Comparison of ENCODE assay signal across 16 mouse cellular contexts in the genomic region with DNA sequence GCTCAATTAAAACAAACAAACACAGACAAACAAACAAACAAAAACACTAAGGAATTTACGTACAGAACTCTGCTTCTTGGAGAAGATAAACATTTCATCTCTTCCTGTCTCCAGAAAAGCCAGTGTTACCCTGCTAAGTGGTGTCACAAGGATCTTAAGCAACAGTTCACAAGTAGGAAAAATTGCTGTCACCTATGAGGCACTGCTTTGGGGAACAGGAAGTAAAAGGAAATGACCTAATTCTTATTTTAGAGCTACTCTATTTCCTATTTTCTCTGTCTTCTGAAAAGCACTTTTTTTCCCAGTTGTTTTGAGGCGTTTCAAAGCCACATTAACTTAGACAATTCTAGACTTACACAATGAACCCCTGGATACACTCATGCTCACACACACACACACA. TPM values are rescaled to one million over a fixed set of nuclear protein-coding genes. Genes with fewer than 3 reads are reported as not detected.
A peak's percentile ranks its signal among the peaks of the same experiment; 100 is the strongest.
DNase-seq lines count a peak whose midpoint lies in the region; ATAC-seq and TF ChIP-seq lines count a peak whose summit lies in the region.
"Had no signal": no experiment of that assay in that cellular context is flagged by ENCODE, and none has a peak within 500 bp of the region (broad histone marks: within the 10 kb centered on the region; RNA-seq: fewer than 3 reads in every experiment).

No protein-coding gene starts in this region.

- intact Hi-C loops in heart, postnatal 10 days (cut with DNase I): no loop called here

- no peak for ATAC-seq in heart, embryonic 12.5 days (ENCODE audit: insufficient number of reproducible peaks, low FRiP score)
- ATAC-seq in lung, postnatal 0 days: no peak
- ATAC-seq in common myeloid progenitor, adult 5-6 weeks (replicated peaks; ENCODE audit: low read depth, poor library complexity, severe bottlenecking): peak; percentile 50
- no peak for ATAC-seq in midbrain, embryonic 11.5 days (ENCODE audit: low FRiP score)
- ATAC-seq: intestine, embryonic 16.5 days had no signal

- no peak for TF ChIP-seq CTCF in lung, postnatal 0 days (IDR thresholded peaks at IDR 0.05)
- TF ChIP-seq CTCF in small intestine, adult 2 months (IDR thresholded peaks at IDR 0.05; ENCODE audit: extremely low read depth, insufficient read length, insufficient replicate concordance, low read depth, low read length): no peak

- no peak for DNase-seq in heart, postnatal 10 days
- peak; percentile 64 for DNase-seq in lung, postnatal 0 days (ENCODE audit: low spot score)
- no peak for DNase-seq in lung, postnatal 4 days
- DNase-seq in midbrain, embryonic 11.5 days (ENCODE audit: low spot score, missing footprints): no peak
- DNase-seq in cerebellum, postnatal 4 days (ENCODE audit: low spot score in 2 of 2): no peak
- DNase-seq: B cell, adult 2 months; cerebellum, postnatal 14 days; heart, postnatal 36 days; liver, embryonic 13.5 days; right cerebral cortex, postnatal 4 days had no signal

- no peak overlapping the region for H3K9ac ChIP-seq in heart, embryonic 12.5 days
- H3K9ac ChIP-seq in lung, postnatal 0 days (replicated peaks; ENCODE audit: low read depth): no peak overlapping the region
- H3K9ac ChIP-seq in midbrain, embryonic 11.5 days (ENCODE audit: low read length): no peak overlapping the region
- H3K9ac ChIP-seq: embryonic facial prominence, embryonic 12.5 days; liver, embryonic 13.5 days had no signal

- peaks cover 12% of the 10 kb centered on the region; the same call in 1 of the 2 replicates for H3K4me1 ChIP-seq in heart, embryonic 12.5 days (replicated peaks)
- no peaks in the 10 kb centered on the region for H3K4me1 ChIP-seq in lung, postnatal 0 days (ENCODE audit: insufficient read depth, low read depth, low read length)
- peaks cover 3% of the 10 kb centered on the region; the same call in 1 of the 2 replicates for H3K4me1 ChIP-seq in small intestine, adult 2 months (ENCODE audit: control insufficient read depth, insufficient read depth, insufficient read length, low read length)
- H3K4me1 ChIP-seq in midbrain, embryonic 11.5 days (ENCODE audit: control insufficient read depth, insufficient read depth, low read length): no peaks in the 10 kb centered on the region

- TF ChIP-seq POLR2A in small intestine, adult 2 months (IDR thresholded peaks at IDR 0.05; ENCODE audit: low read depth, low read length): no peak

- no peak overlapping the region for H3K4me3 ChIP-seq in heart, embryonic 12.5 days
- no peak overlapping the region for H3K4me3 ChIP-seq in lung, postnatal 0 days (ENCODE audit: low read depth, low read length)
- H3K4me3 ChIP-seq in small intestine, adult 2 months (ENCODE audit: low read depth, low read length): no peak overlapping the region
- H3K4me3 ChIP-seq in midbrain, embryonic 11.5 days (ENCODE audit: low read depth, low read length): no peak overlapping the region
- H3K4me3 ChIP-seq: embryonic facial prominence, embryonic 12.5 days; liver, embryonic 13.5 days; myocyte had no signal

- no peaks in the 10 kb centered on the region for H3K27me3 ChIP-seq in heart, embryonic 12.5 days (replicated peaks)
- H3K27me3 ChIP-seq in lung, postnatal 0 days (replicated peaks; ENCODE audit: insufficient read depth, low read length): no peaks in the 10 kb centered on the region
- H3K27me3 ChIP-seq in small intestine, adult 2 months (ENCODE audit: control insufficient read depth, insufficient read depth, low read length): no peaks in the 10 kb centered on the region
- no peaks in the 10 kb centered on the region for H3K27me3 ChIP-seq in midbrain, embryonic 11.5 days (ENCODE audit: control insufficient read depth, insufficient read depth, low read length)
- H3K27me3 ChIP-seq: embryonic facial prominence, embryonic 12.5 days; liver, embryonic 13.5 days had no signal

- 0 out of 2 replicates have a peak overlapping the region, but pooled peaks have one; percentile 2 for H3K27ac ChIP-seq in heart, embryonic 12.5 days (ENCODE audit: poor library complexity, severe bottlenecking)
- no peak overlapping the region for H3K27ac ChIP-seq in lung, postnatal 0 days (ENCODE audit: low read length)
- peak overlapping the region; percentile 27 for H3K27ac ChIP-seq in small intestine, adult 2 months (ENCODE audit: insufficient read depth, low read depth, low read length)
- H3K27ac ChIP-seq in midbrain, embryonic 11.5 days (ENCODE audit: low read depth, low read length): no peak overlapping the region
- H3K27ac ChIP-seq: embryonic facial prominence, embryonic 12.5 days; liver, embryonic 13.5 days had no signal

- TF ChIP-seq EP300 in lung, postnatal 0 days (IDR thresholded peaks at IDR 0.05): peak; percentile 31; the same call in 1 of the 2 replicates

- WGBS in heart, embryonic 12.5 days: 54% methylated on average over 2 of the region's 2 CpGs
- 38% methylated on average over 2 of the region's 2 CpGs for WGBS in lung, postnatal 0 days
- WGBS in small intestine, adult 2 months: 66% methylated on average over 2 of the region's 2 CpGs
- WGBS in midbrain, embryonic 11.5 days: 90% methylated on average over 2 of the region's 2 CpGs

- no peaks in the 10 kb centered on the region for H3K36me3 ChIP-seq in heart, embryonic 12.5 days
- no peaks in the 10 kb centered on the region for H3K36me3 ChIP-seq in lung, postnatal 0 days (ENCODE audit: insufficient read depth, low read length)
- H3K36me3 ChIP-seq in small intestine, adult 2 months (ENCODE audit: control insufficient read depth, insufficient read depth, low read length): no peaks in the 10 kb centered on the region
- H3K36me3 ChIP-seq in midbrain, embryonic 11.5 days (ENCODE audit: control insufficient read depth, insufficient read depth, low read length): no peaks in the 10 kb centered on the region
- H3K36me3 ChIP-seq: embryonic facial prominence, embryonic 12.5 days; liver, embryonic 13.5 days had no signal

- no peaks in the 10 kb centered on the region; the same call in 1 of the 2 replicates for H3K9me3 ChIP-seq in heart, embryonic 12.5 days (replicated peaks)
- H3K9me3 ChIP-seq in lung, postnatal 0 days (ENCODE audit: low read length): no peaks in the 10 kb centered on the region
- H3K9me3 ChIP-seq in midbrain, embryonic 11.5 days (ENCODE audit: control insufficient read depth, low read length): no peaks in the 10 kb centered on the region
- H3K9me3 ChIP-seq: embryonic facial prominence, embryonic 12.5 days; liver, embryonic 13.5 days had no signal

- H3K4me2 ChIP-seq in heart, embryonic 12.5 days: no peak overlapping the region
- no peak overlapping the region for H3K4me2 ChIP-seq in lung, postnatal 0 days (replicated peaks; ENCODE audit: low read depth, low read length)
- H3K4me2 ChIP-seq in midbrain, embryonic 11.5 days: no peak overlapping the region
- H3K4me2 ChIP-seq: embryonic facial prominence, embryonic 12.5 days; liver, embryonic 13.5 days had no signal

RNA-seq across cellular contexts. Expression of gene Retreg1, which starts 12.6 kb away (rescaled TPM):
- polyA plus RNA-seq in heart, embryonic 12.5 days (2016; fragmentation: Nextera tagmentation; extraction: Ambion mirVana): 56.5 and 62.2 TPM in 2 replicates
- 100 to 1,000 TPM; 151 to 159 TPM for total RNA-seq in heart, postnatal 10 days (2021)
- polyA plus RNA-seq in lung, postnatal 0 days (2015; fragmentation: Nextera tagmentation; extraction: Ambion mirVana): 36.2 and 36.8 TPM in 2 replicates
- 77.9 and 95.7 TPM in 2 replicates for total RNA-seq in common myeloid progenitor, adult 5-6 weeks (2017)
- 5.3 and 7.5 TPM in 2 replicates for polyA plus RNA-seq in small intestine, adult 2 months (2012; rRNA removed)
- 4.2 TPM in 2 replicates for polyA plus RNA-seq in midbrain, embryonic 11.5 days (2014; fragmentation: Nextera tagmentation; extraction: Ambion mirVana)

Comparison
In these comparisons a context has a peak if more than half of its experiments do, and no peak if none do; other contexts are left out.
1. H3K27ac ChIP-seq: peak in heart, embryonic 12.5 days (single experiment) and small intestine, adult 2 months (single experiment); none in lung, postnatal 0 days (single experiment) and midbrain, embryonic 11.5 days (single experiment).